Mouse (Mus musculus): ENCODE measurements around the gene Itih4. TPM values are rescaled to one million over a fixed set of nuclear protein-coding genes. Genes with fewer than 3 reads are reported as not detected.

Gene Itih4
- total RNA-seq, 2 experiments from 2014 or later: 0.11 to 0.30 TPM

GRCm38 (mm10) chr14:30877827-30878226, 8.4 kb upstream of the Itih4 start:
- DNase-seq (ENCODE audit: low spot score in 2 of 2): no peak
- intact Hi-C loops (cut with DNase I): no loop called here

GRCm38 (mm10) chr14:30878958-30879571, 7.2 kb upstream of the Itih4 start, which contains the start of gene Mustn1:
Mustn1 (plus strand) TSS chr14:30879200.
- peak; percentile 45 to 66 for DNase-seq (ENCODE audit: low spot score in 2 of 2)
- intact Hi-C loops (cut with DNase I): no loop called here

- no peak for DNase-seq (ENCODE audit: low spot score in 2 of 2)
- intact Hi-C loops (cut with DNase I): no loop called here
Measured at GRCm38 (mm10) chr14:30879794-30880193, 6.5 kb upstream of the Itih4 start.

GRCm38 (mm10) chr14:30880251-30880650, 6.0 kb upstream of the Itih4 start:
- intact Hi-C loops (cut with DNase I): no loop called here

DNA sequence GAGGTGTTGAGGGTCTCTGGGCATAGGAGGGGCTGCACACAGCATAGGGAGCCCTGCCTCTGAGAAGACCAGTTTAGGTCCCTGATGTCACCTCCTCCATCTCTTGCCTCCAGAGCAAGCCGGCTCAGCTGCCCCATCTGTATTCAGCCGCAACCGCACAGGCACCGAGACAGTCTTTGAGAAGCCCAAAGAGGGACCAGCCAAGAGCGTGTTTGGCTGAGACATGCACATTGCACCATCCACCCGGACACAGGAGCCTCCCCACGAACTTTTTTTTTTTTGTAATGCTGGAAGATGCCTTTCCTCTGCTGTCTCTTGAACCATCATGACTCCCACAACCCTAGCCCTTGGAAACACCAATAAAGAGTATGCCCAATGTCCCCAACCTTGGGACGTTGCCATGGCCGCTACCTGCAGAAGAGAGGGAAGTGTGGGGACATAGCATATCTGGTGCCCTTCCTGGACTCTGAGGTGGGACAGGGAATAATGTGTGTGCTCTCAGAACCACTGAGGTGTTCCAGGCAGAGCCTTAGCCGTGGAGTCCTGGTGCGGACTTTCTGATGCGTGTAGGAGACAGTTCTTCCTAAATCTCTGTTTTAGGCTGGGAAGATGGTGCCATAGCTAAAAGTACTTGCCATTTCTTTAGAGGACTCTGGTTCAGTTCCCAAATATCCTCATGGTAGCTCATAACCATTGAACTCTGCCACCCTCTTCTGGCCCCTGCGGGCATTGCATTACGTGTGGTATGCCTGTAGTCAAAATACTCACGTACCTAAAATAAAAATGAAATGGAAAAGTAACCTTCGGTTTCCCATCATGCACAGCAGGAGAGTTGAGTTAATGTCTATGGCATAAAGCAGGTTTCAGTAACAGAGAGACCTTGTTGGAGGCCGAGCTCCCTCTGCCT, 5.2 kb upstream of the Itih4 start:
- peak in 1 of 2 experiments; percentile 74 for DNase-seq (ENCODE audit: low spot score in 2 of 2)
- intact Hi-C loops (cut with DNase I): no loop called here

More at GRCm38 (mm10) chr14:30880251-30880650, 6.0 kb upstream of the Itih4 start:
- no peak for DNase-seq (ENCODE audit: low spot score in 2 of 2)

DNA sequence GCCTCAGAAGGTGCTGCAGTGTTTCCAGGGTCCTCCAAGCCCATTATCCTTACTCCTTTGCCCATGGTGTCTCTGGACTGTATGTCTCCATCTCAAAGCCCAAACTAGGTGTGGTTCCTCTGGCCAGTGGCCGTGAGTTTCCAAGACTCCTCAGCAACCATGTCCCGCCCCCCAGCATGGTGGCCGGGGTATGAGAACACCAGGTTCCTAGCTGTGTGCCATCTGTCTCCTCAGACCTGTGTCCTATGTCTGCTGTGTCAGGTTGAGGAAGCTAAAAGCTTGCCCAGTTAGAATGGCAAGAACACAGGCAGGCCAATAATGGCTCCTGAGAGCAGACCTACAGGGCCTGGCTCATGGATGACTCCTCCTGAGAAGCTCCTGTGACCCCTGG, 4.6 kb upstream of the Itih4 start:
- intact Hi-C loops (cut with DNase I): no loop called here

DNA sequence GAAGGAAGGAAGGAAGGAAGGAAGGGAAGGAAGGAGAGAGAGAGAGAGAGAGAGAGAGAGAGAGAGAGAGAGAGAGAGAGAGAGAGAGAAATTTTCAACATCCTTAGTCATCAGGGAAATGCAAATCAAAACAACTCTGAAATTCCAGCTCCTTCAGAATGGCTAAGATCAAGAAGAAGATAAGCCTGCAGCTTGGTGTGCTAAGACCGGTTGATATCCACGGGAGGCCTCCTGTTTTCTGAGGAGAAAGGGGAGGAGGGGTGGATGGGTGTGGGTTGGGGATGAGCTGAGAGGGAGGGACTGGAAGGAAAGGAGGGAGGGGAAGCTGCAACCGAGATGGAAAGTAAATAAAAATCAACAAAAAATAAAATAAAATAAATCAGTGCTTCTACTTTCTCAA, 978 bp upstream of the Itih4 start:
- no peak for DNase-seq (ENCODE audit: low spot score in 2 of 2)
- intact Hi-C loops (cut with DNase I): no loop called here

More for the DNA sequence above, 4.6 kb upstream of the Itih4 start:
- no peak for DNase-seq (ENCODE audit: low spot score in 2 of 2)

GRCm38 (mm10) chr14:30888271-30888732, 2.0 kb downstream of the Itih4 start:
- no peak for DNase-seq (ENCODE audit: low spot score in 2 of 2)
- intact Hi-C loops (cut with DNase I): no loop called here

DNA sequence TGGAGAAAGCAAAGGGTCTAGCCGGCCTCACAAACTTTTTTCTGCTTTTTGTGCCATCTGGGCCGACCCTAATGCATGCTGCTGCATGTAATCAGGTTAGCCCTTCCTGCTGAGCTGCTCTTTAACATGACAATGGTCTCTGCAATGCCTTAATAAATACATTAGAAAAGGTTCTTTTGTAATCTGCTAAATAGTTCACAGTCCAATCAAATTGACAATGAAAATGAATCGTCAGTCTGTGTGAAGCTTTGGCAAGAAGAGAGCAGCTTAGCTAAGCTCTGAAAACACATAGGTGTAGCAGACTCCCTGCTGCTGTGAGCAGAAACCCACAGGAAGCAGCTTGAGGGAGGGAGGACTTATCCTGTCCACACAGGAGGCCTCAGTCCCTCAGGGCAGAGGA, 13.7 kb downstream of the Itih4 start:
- intact Hi-C loops (cut with DNase I): loop anchor here (5.0 kb wide), 1 partner anchor 37 kb away; no protein-coding TSS in a partner anchor
- DNase-seq (ENCODE audit: low spot score in 2 of 2): no peak

DNA sequence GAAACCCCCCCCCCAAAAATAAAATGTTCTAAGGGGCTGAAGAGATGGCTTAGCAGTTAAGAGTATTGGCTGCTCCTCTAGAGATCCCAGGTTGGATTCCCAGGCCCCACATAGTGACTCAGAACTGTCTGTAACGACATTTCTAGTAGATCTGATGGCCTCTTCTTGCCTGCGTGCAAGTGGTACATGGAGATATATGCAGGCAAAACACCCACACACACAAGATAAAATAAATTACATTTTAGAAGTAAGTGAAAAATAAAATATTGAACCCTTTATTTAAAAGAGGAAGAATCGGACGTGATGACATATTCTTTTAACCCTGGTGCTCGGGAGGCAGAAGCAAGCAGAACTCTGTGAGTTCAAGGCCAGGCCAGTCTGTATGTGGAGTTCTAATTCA, 16.4 kb downstream of the Itih4 start:
- intact Hi-C loops (cut with DNase I): loop anchor here (5.0 kb wide), 1 partner anchor 35 kb away; no protein-coding TSS in a partner anchor
- no peak for DNase-seq (ENCODE audit: low spot score in 2 of 2)

GRCm38 (mm10) chr14:30903036-30903435, 16.8 kb downstream of the Itih4 start:
- DNase-seq (ENCODE audit: low spot score in 2 of 2): no peak
- intact Hi-C loops (cut with DNase I): loop anchor here (5.0 kb wide), 1 partner anchor 34 kb away; no protein-coding TSS in a partner anchor

GRCm38 (mm10) chr14:30904307-30904706, 18.0 kb downstream of the Itih4 start:
- DNase-seq (ENCODE audit: low spot score in 2 of 2): no peak

DNA sequence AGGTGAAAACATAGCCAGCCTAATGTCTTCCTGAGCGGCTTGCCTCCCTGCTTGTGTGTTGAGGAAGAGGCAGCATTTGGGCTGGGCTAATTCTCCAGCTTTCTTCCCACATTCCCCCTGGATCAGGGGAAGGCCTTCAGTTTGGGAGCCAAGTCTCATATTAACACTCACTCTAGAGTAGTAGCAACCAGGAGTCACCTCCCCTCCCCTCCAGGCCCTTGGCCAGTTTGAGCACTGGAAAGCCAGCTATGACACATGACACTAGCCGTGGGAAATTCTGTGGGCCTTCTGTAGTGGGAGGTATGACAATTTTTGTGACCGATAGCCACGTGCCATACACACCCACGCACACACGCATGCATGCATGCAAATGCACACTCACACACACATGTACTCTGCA, 19.7 kb downstream of the Itih4 start:
- intact Hi-C loops (cut with DNase I): no loop called here
- DNase-seq (ENCODE audit: low spot score in 2 of 2): no peak

More at GRCm38 (mm10) chr14:30904307-30904706, 18.0 kb downstream of the Itih4 start:
- intact Hi-C loops (cut with DNase I): loop anchor here (5.0 kb wide), 1 partner anchor 33 kb away; no protein-coding TSS in a partner anchor

DNA sequence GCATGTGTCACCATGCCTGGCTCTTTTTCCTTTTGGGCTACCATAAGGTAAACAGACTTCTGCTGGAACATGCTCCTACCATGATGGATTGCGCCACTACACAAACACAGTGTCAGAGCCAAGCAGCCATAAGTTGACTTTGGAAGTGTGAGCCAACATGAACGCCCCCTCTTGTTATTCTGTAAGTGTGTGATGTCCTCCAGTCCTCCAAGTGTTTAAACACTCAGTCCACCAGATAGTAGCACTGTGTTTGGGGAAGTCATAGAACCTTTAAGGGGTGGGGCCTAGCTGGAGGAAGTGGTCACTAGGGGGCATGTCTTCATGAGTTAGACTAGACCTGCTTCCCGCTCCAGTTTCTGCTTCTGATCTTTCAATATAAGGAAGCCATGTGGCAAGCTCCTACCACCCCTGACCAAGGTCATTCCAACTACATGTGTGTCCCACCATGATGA, 21.6 kb downstream of the Itih4 start:
- no peak for DNase-seq (ENCODE audit: low spot score in 2 of 2)
- intact Hi-C loops (cut with DNase I): no loop called here

- intact Hi-C loops (cut with DNase I): no loop called here
- no peak for DNase-seq (ENCODE audit: low spot score in 2 of 2)
Measured at GRCm38 (mm10) chr14:30911141-30911540, 24.9 kb downstream of the Itih4 start.

- intact Hi-C loops (cut with DNase I): no loop called here
- no peak for DNase-seq (ENCODE audit: low spot score in 2 of 2)
Measured at GRCm38 (mm10) chr14:30912641-30913040, 26.4 kb downstream of the Itih4 start.

GRCm38 (mm10) chr14:30913404-30913803, 27.1 kb downstream of the Itih4 start:
- no peak for DNase-seq (ENCODE audit: low spot score in 2 of 2)
- intact Hi-C loops (cut with DNase I): no loop called here

DNA sequence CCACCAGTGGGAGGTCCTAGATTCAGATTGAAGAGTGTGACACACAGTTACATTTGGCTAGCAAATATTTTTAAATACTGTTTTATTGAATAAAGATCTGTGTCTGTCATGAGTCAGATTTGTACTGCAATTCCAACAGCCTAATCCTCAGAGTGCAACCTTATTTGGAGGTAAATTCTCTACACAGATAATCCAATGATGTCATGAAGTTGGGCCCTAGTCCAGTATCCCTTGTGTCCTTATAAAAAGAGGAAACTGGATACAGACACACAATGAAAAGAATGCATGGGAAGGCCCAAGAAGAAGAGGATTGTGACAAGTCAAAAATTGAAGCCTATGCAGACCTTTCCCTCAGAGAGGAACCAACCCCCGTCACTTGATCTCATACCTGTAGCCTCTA, 30.2 kb downstream of the Itih4 start:
- intact Hi-C loops (cut with DNase I): no loop called here
- no peak for DNase-seq (ENCODE audit: low spot score in 2 of 2)

DNA sequence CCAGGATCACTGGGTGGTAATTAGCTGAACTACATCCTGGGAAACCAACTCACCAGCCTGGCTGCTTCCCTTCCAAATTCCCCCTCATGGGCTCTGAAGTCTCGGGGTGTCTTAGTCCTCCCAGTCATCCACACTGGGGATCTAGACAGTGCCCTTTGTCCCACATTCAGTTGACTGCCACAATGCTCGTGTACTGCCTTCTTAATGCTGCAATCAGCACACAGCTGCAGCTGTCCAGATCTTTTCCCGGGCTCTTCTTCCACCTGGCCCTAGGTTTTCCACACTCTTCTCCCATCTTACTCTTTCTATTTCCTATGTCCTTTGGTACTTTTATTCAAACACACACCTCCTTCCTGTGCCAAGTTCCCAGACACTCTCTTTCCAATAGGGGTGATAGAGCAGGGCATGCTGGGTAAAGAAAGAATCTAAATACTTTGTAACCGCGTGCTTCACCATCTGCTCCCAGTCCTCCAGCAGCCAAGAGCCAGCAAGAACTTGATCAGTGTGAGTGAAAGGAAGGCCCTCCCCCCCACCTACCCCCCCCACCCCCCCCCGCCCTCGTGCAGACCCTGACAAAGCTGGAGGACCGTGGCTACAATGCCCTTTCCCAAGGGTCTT, 35.9 kb downstream of the Itih4 start:
- peak in 1 of 2 experiments; percentile 22 for DNase-seq (ENCODE audit: low spot score in 2 of 2)
- intact Hi-C loops (cut with DNase I): no loop called here

All from left cerebral cortex, postnatal 25 days (tissue).